Mouse (Mus musculus): ENCODE results near the gene Pm20d2. TPM values are rescaled to one million over a fixed set of nuclear protein-coding genes. Genes with fewer than 3 reads are reported as not detected.
A peak's percentile ranks its signal among the peaks of the same experiment; 100 is the strongest.

Pm20d2 gene
- polyA plus RNA-seq, 1 experiment from 2014 or later, result 0.26 TPM

- Histone ChIP-seq H3K9me3 (ENCODE audit: control insufficient read depth, low read length) (no peaks in the 10 kb centered on the region), H3K4me2 (no peak overlapping the region), H3K36me3 (ENCODE audit: control insufficient read depth, insufficient read depth, low read length) (no peaks in the 10 kb centered on the region), H3K9ac (ENCODE audit: low read depth, low read length) (no peak overlapping the region), H3K4me1 (replicated peaks; ENCODE audit: control insufficient read depth, insufficient read depth, low read length) (0 out of 2 replicates have a peak, but pooled peaks cover 4% of the 10 kb centered on the region), H3K27ac (ENCODE audit: low read depth, low read length) (no peak overlapping the region), H3K4me3 (ENCODE audit: low read depth, low read length) (no peak overlapping the region), H3K27me3 (replicated peaks; ENCODE audit: control insufficient read depth, insufficient read depth, low read length) (peaks cover 11% of the 10 kb centered on the region)
- ATAC-seq (replicated peaks; ENCODE audit: low FRiP score) (0 out of 2 replicates have a peak, but pooled peaks have one; percentile 39), DNase-seq (ENCODE audit: low spot score) (no peak)
- WGBS, result 3% methylated on average over 4 of the region's 4 CpGs
These were observed 15.1 kb upstream of the Pm20d2 start for GRCm38 (mm10) chr4:33204682-33205081.

- Histone ChIP-seq H3K4me1 (replicated peaks; ENCODE audit: control insufficient read depth, insufficient read depth, low read length) (no peaks in the 10 kb centered on the region), H3K27ac (ENCODE audit: low read depth, low read length) (no peak overlapping the region), H3K36me3 (ENCODE audit: control insufficient read depth, insufficient read depth, low read length) (no peaks in the 10 kb centered on the region), H3K4me2 (no peak overlapping the region), H3K27me3 (replicated peaks; ENCODE audit: control insufficient read depth, insufficient read depth, low read length) (no peaks in the 10 kb centered on the region), H3K4me3 (ENCODE audit: low read depth, low read length) (no peak overlapping the region), H3K9ac (ENCODE audit: low read depth, low read length) (no peak overlapping the region), H3K9me3 (ENCODE audit: control insufficient read depth, low read length) (no peaks in the 10 kb centered on the region)
- DNase-seq (ENCODE audit: low spot score), result no peak
- WGBS, result 18% methylated on average over 2 of the region's 2 CpGs
- ATAC-seq (replicated peaks; ENCODE audit: low FRiP score), result no peak
These were observed 8.6 kb upstream of the Pm20d2 start for GRCm38 (mm10) chr4:33198117-33198516.

GRCm38 (mm10) chr4:33188781-33189734, 479 bp downstream of the Pm20d2 start:
- H3K4me3 ChIP-seq (ENCODE audit: low read depth, low read length), result peak overlapping the region; percentile 62
- peak; percentile 75 for DNase-seq (ENCODE audit: low spot score)
- 0 out of 2 replicates have a peak, but pooled peaks cover 2% of the 10 kb centered on the region for H3K4me1 ChIP-seq (replicated peaks; ENCODE audit: control insufficient read depth, insufficient read depth, low read length)
- peak overlapping the region; percentile 58; the same call in 1 of the 2 replicates for H3K27ac ChIP-seq (ENCODE audit: low read depth, low read length)
- H3K9me3 ChIP-seq (ENCODE audit: control insufficient read depth, low read length), result no peaks in the 10 kb centered on the region
- peak overlapping the region; percentile 93 for H3K4me2 ChIP-seq
- H3K27me3 ChIP-seq (replicated peaks; ENCODE audit: control insufficient read depth, insufficient read depth, low read length), result peaks cover 20% of the 10 kb centered on the region
- ATAC-seq (replicated peaks; ENCODE audit: low FRiP score), result peak; percentile 81
- peak overlapping the region; percentile 59 for H3K9ac ChIP-seq (ENCODE audit: low read depth, low read length)
- WGBS, result 1% methylated on average over 122 of the region's 123 CpGs
- no peaks in the 10 kb centered on the region for H3K36me3 ChIP-seq (ENCODE audit: control insufficient read depth, insufficient read depth, low read length)

GRCm38 (mm10) chr4:33188164-33188563, 1.4 kb downstream of the Pm20d2 start:
- H3K4me3 ChIP-seq (ENCODE audit: low read depth, low read length), result no peak overlapping the region; the same call in 1 of the 2 replicates
- no peak overlapping the region for H3K27ac ChIP-seq (ENCODE audit: low read depth, low read length)
- no peaks in the 10 kb centered on the region for H3K36me3 ChIP-seq (ENCODE audit: control insufficient read depth, insufficient read depth, low read length)

GRCm38 (mm10) chr4:33183477-33183876, 6.1 kb downstream of the Pm20d2 start:
- 76% methylated on average over 5 of the region's 5 CpGs for WGBS
- H3K9ac ChIP-seq (ENCODE audit: low read depth, low read length), result no peak overlapping the region
- H3K4me2 ChIP-seq, result no peak overlapping the region
- peaks cover 8% of the 10 kb centered on the region for H3K27me3 ChIP-seq (replicated peaks; ENCODE audit: control insufficient read depth, insufficient read depth, low read length)
- H3K36me3 ChIP-seq (ENCODE audit: control insufficient read depth, insufficient read depth, low read length), result no peaks in the 10 kb centered on the region
- no peaks in the 10 kb centered on the region for H3K4me1 ChIP-seq (replicated peaks; ENCODE audit: control insufficient read depth, insufficient read depth, low read length)
- no peaks in the 10 kb centered on the region for H3K9me3 ChIP-seq (ENCODE audit: control insufficient read depth, low read length)
- no peak for DNase-seq (ENCODE audit: low spot score)
- ATAC-seq (replicated peaks; ENCODE audit: low FRiP score), result no peak
- H3K4me3 ChIP-seq (ENCODE audit: low read depth, low read length), result no peak overlapping the region
- no peak overlapping the region for H3K27ac ChIP-seq (ENCODE audit: low read depth, low read length)

More at GRCm38 (mm10) chr4:33188164-33188563, 1.4 kb downstream of the Pm20d2 start:
- H3K4me1 ChIP-seq (replicated peaks; ENCODE audit: control insufficient read depth, insufficient read depth, low read length), result 0 out of 2 replicates have a peak, but pooled peaks cover 2% of the 10 kb centered on the region
- H3K9ac ChIP-seq (ENCODE audit: low read depth, low read length), result no peak overlapping the region
- DNase-seq (ENCODE audit: low spot score) (no peak), ATAC-seq (replicated peaks; ENCODE audit: low FRiP score) (no peak)
- peaks cover 20% of the 10 kb centered on the region for H3K27me3 ChIP-seq (replicated peaks; ENCODE audit: control insufficient read depth, insufficient read depth, low read length)
- peak overlapping the region; percentile 93 for H3K4me2 ChIP-seq
- no peaks in the 10 kb centered on the region for H3K9me3 ChIP-seq (ENCODE audit: control insufficient read depth, low read length)
- 29% methylated on average over 9 of the region's 9 CpGs for WGBS

- H3K9ac ChIP-seq (ENCODE audit: low read depth, low read length), result no peak overlapping the region
- no peaks in the 10 kb centered on the region for H3K4me1 ChIP-seq (replicated peaks; ENCODE audit: control insufficient read depth, insufficient read depth, low read length)
- H3K27me3 ChIP-seq (replicated peaks; ENCODE audit: control insufficient read depth, insufficient read depth, low read length), result peaks cover under 1% of the 10 kb centered on the region
- no peak for DNase-seq (ENCODE audit: low spot score)
- H3K4me3 ChIP-seq (ENCODE audit: low read depth, low read length), result no peak overlapping the region
- 83% methylated on average over 26 of the region's 26 CpGs for WGBS
- H3K27ac ChIP-seq (ENCODE audit: low read depth, low read length), result no peak overlapping the region
- H3K4me2 ChIP-seq, result no peak overlapping the region
- H3K9me3 ChIP-seq (ENCODE audit: control insufficient read depth, low read length), result no peaks in the 10 kb centered on the region
- no peak for ATAC-seq (replicated peaks; ENCODE audit: low FRiP score)
- no peaks in the 10 kb centered on the region for H3K36me3 ChIP-seq (ENCODE audit: control insufficient read depth, insufficient read depth, low read length)
These were observed 37.2 kb downstream of the Pm20d2 start for GRCm38 (mm10) chr4:33152087-33153038.

- peaks cover 12% of the 10 kb centered on the region for H3K27me3 ChIP-seq (replicated peaks; ENCODE audit: control insufficient read depth, insufficient read depth, low read length)
- 69% methylated on average over 7 of the region's 7 CpGs for whole genome bisulfite sequencing
- H3K27ac ChIP-seq (ENCODE audit: low read depth, low read length), result no peak overlapping the region
- H3K9me3 ChIP-seq (ENCODE audit: control insufficient read depth, low read length), result no peaks in the 10 kb centered on the region
- H3K9ac ChIP-seq (ENCODE audit: low read depth, low read length), result no peak overlapping the region
- no peak for DNase-seq (ENCODE audit: low spot score)
- no peaks in the 10 kb centered on the region for H3K4me1 ChIP-seq (replicated peaks; ENCODE audit: control insufficient read depth, insufficient read depth, low read length)
- no peak overlapping the region for H3K4me3 ChIP-seq (ENCODE audit: low read depth, low read length)
- no peaks in the 10 kb centered on the region for H3K36me3 ChIP-seq (ENCODE audit: control insufficient read depth, insufficient read depth, low read length)
- ATAC-seq (replicated peaks; ENCODE audit: low FRiP score), result no peak
- H3K4me2 ChIP-seq, result no peak overlapping the region
These were observed 40.4 kb downstream of the Pm20d2 start for GRCm38 (mm10) chr4:33149150-33149549.

GRCm38 (mm10) chr4:33147825-33148224, 41.7 kb downstream of the Pm20d2 start:
- no peaks in the 10 kb centered on the region for H3K36me3 ChIP-seq (ENCODE audit: control insufficient read depth, insufficient read depth, low read length)
- H3K4me1 ChIP-seq (replicated peaks; ENCODE audit: control insufficient read depth, insufficient read depth, low read length), result no peaks in the 10 kb centered on the region
- H3K9me3 ChIP-seq (ENCODE audit: control insufficient read depth, low read length), result no peaks in the 10 kb centered on the region
- no peak for DNase-seq (ENCODE audit: low spot score)
- 4% methylated on average over 2 of the region's 2 CpGs for WGBS
- H3K4me3 ChIP-seq (ENCODE audit: low read depth, low read length), result no peak overlapping the region
- H3K27ac ChIP-seq (ENCODE audit: low read depth, low read length), result no peak overlapping the region
- H3K27me3 ChIP-seq (replicated peaks; ENCODE audit: control insufficient read depth, insufficient read depth, low read length), result peaks cover 12% of the 10 kb centered on the region
- H3K9ac ChIP-seq (ENCODE audit: low read depth, low read length), result no peak overlapping the region
- no peak overlapping the region for H3K4me2 ChIP-seq
- ATAC-seq (replicated peaks; ENCODE audit: low FRiP score), result no peak
